Mouse (Mus musculus): ENCODE data around the gene Lipt2. TPM values are rescaled to one million over a fixed set of nuclear protein-coding genes. Genes with fewer than 3 reads are reported as not detected.

The Lipt2 gene
- 1 to 10 TPM; 4.2 to 5.8 TPM for total RNA-seq (2021)

GRCm38 (mm10) chr7:100159105-100159841, at the start of gene Lipt2:
Gene Lipt2 (plus strand): TSS chr7:100159277.
- intact Hi-C loops (cut with DNase I): loop anchor here (1.0 kb wide), 1 partner anchor 38 kb away; the partner anchor contains the start of gene Pold3
- peak; percentile 90 to 95 for DNase-seq (ENCODE audit: low spot score in 2 of 2)

DNA sequence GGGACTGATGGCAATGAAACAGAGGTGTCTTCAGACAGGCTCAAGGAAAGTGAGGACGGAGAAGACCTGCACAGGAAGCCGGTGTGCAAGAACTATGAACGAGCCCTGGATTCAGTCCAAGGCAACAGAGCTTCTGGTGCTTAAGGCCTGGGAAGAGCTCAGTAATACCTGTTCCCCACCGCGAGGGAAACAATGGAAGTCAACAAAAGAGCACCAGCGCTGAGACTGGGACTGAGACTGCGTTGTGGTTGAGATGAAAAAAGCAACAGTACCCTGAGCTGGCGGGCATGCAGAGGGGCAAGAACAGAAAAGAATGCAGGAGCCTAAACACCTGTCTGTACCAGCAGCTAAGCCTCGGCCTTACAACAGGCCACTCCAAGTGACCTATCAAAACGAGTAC, 47.6 kb upstream of the Lipt2 start:
- intact Hi-C loops (cut with DNase I): no loop called here
- DNase-seq (ENCODE audit: low spot score in 2 of 2): no peak

- intact Hi-C loops (cut with DNase I): no loop called here
Measured at GRCm38 (mm10) chr7:100113821-100114220, 45.3 kb upstream of the Lipt2 start.

GRCm38 (mm10) chr7:100114279-100114678, 44.8 kb upstream of the Lipt2 start:
- DNase-seq (ENCODE audit: low spot score in 2 of 2): no peak
- intact Hi-C loops (cut with DNase I): no loop called here

More at GRCm38 (mm10) chr7:100113821-100114220, 45.3 kb upstream of the Lipt2 start:
- peak in 1 of 2 experiments; percentile 5 for DNase-seq (ENCODE audit: low spot score in 2 of 2)

DNA sequence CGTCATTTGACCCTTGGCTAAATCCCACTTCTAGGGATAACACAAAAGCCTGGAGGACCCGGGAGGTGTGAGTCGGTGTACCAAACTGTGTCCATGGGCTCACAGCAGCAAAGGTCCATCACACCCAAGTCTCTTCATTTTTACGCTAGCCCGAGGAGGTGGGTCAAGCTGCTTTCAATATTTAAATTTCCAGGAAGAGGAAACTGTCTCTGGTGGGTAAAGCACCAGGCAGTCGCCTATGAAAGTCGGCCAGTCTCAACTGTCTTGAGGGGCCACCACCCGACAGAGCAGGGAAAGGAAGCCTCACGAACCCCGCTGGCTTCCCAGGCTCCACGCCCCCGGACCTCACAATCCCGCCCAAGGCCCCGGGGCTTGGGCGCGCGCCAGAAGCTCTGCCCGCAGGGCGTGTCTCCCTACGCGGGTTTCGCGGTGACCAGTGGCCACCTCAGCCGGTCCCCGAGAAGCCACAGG, 38.3 kb upstream of the Lipt2 start:
- DNase-seq (ENCODE audit: low spot score in 2 of 2): no peak
- intact Hi-C loops (cut with DNase I): loop anchor here (1.0 to 10.0 kb wide), 3 partner anchors 38 to 106 kb away; partner anchors contain the start of genes Lipt2 and Pgm2l1

- peak; percentile 99 to 100 for DNase-seq (ENCODE audit: low spot score in 2 of 2)
- intact Hi-C loops (cut with DNase I): loop anchor here (1.0 to 10.0 kb wide), 3 partner anchors 38 to 106 kb away; partner anchors contain the start of genes Lipt2 and Pgm2l1
Measured at GRCm38 (mm10) chr7:100121376-100121789, 37.7 kb upstream of the Lipt2 start, which contains the start of gene Pold3. Gene Pold3 (minus strand): TSS chr7:100121565.

DNA sequence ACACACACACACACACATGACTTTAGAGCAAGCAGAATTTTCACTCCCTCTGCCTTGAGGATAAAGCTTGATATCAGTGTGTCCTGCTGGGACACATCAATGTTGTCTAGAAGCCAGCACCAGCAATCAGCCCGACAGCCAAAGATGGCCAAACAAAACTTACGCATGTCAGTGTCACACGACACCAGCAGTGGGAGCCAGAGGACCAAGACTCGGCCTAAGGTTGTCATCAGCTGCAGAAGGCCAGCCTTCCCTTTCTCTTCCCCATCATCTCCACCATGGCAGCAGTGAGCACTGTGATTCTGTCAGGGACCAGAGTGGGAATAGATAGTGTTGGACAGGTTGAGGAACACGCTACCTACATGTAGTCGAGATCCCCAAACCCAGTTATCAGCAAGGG, 35.6 kb upstream of the Lipt2 start:
- DNase-seq (ENCODE audit: low spot score in 2 of 2): peak in 1 of 2 experiments; percentile 7
- intact Hi-C loops (cut with DNase I): loop anchor here (5.0 to 10.0 kb wide), 2 partner anchors 61 to 104 kb away; partner anchors contain the start of gene Pgm2l1

DNA sequence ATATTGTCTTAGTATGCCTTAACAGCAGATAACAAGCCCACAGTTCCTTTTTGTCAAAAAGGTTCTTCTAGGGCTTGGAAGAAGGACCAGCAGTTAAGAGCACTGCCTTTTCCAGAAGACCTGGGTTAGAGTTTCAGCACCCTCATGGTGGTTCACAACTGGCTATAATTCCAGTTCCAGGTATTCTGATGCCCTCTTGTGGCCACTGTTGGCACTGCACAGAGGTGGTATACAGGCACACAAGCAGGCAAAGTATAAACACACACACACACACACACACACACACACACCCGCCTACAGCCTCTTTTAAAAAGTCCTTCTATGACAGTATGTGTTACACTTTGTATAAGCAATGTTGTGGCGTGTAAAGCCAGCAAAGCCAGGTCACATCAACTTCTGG, 34.9 kb upstream of the Lipt2 start:
- intact Hi-C loops (cut with DNase I): loop anchor here (5.0 to 10.0 kb wide), 2 partner anchors 61 to 103 kb away; partner anchors contain the start of gene Pgm2l1
- no peak for DNase-seq (ENCODE audit: low spot score in 2 of 2)

DNA sequence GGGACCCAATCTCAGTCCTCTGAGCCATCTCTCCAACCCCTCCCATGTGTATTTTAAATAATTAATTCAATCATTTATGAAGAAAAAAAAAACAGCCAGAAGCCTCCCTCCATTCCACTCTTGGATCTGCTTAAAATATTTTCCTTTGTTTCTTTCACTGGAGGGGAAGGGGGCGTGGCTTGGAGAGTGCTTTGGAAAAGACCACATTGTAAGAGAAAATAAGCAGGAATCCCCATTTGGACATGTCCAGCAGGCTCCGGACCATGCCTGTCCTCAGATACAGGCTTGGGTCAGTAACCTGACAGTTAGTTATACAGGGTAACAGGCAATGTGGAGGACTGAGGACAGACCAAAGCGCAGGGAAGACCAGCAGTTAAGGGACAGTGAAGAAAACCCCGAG, 33.9 kb upstream of the Lipt2 start:
- intact Hi-C loops (cut with DNase I): loop anchor here (10.0 kb wide), 1 partner anchor 60 kb away; no protein-coding TSS in a partner anchor
- DNase-seq (ENCODE audit: low spot score in 2 of 2): no peak

- intact Hi-C loops (cut with DNase I): loop anchor here (10.0 kb wide), 1 partner anchor 58 kb away; no protein-coding TSS in a partner anchor
- DNase-seq (ENCODE audit: low spot score in 2 of 2): no peak
Measured at GRCm38 (mm10) chr7:100126514-100126913, 32.6 kb upstream of the Lipt2 start.

- no peak for DNase-seq (ENCODE audit: low spot score in 2 of 2)
- intact Hi-C loops (cut with DNase I): loop anchor here (10.0 kb wide), 1 partner anchor 56 kb away; no protein-coding TSS in a partner anchor
Measured at GRCm38 (mm10) chr7:100128262-100129041, 30.6 kb upstream of the Lipt2 start.

- no peak for DNase-seq (ENCODE audit: low spot score in 2 of 2)
- intact Hi-C loops (cut with DNase I): no loop called here
Measured at GRCm38 (mm10) chr7:100130592-100130991, 28.5 kb upstream of the Lipt2 start.

DNA sequence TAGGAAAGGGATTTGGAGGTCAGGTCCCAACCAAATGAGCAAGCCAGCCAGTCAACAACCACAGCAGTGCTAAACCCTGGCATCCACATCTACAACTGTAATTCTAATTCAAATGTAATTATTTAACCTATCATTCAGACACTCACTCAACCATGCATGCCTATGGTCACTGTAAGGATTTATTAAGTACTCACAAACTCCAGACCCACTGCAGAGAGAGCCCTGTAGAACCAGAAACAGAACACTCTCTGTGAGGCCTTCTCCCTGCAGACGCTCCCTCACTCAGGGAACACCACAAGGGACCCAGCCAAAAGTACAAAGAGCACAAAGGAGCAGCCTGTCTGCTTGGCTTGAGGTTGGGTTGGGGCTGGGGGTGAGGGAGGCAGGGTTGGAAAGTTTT, 26.7 kb upstream of the Lipt2 start:
- DNase-seq (ENCODE audit: low spot score in 2 of 2): no peak
- intact Hi-C loops (cut with DNase I): no loop called here

DNA sequence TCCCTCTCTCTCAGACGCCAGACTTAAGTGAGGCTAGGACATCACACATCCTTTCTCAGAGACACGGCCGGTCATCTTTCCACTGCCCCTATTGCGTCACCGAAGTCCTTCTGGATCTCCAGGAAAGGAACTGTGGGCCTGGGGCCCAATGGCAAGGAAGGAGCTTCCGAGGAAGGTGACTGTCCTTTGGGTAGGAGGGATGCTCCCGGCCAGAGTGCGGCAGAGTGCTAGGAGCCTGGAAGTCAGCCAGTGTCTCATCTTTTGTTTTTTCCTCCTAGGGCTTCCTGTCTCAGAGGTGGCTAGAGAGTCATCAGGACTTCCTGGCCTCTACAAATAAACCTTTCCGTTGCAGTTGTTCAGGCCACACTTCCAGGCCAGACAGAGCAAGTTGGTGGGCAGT, 22.0 kb upstream of the Lipt2 start:
- intact Hi-C loops (cut with DNase I): no loop called here
- DNase-seq (ENCODE audit: low spot score in 2 of 2): no peak

GRCm38 (mm10) chr7:100138075-100138474, 21.0 kb upstream of the Lipt2 start:
- intact Hi-C loops (cut with DNase I): no loop called here

DNA sequence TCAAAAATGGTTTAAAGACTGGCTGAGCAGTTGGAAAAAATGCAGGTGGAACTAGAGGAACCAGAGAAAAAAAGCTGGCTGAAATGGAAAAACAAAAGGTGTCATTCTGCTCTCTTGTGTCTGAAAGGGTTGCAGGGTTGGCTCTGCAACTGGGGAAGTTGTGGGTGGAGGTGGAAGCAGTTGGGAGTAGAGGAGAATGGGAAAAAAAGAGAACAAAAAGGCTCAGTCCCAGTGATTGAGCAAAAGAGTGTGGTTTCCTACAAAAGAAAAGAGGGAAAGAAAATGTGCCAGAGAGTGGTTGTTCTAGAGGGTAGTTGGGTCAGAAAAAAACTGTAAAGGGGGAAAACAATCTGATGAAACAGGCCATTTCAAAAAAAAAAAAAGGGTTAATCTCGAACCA, 18.5 kb upstream of the Lipt2 start:
- intact Hi-C loops (cut with DNase I): no loop called here

More at GRCm38 (mm10) chr7:100138075-100138474, 21.0 kb upstream of the Lipt2 start:
- DNase-seq (ENCODE audit: low spot score in 2 of 2): no peak

DNA sequence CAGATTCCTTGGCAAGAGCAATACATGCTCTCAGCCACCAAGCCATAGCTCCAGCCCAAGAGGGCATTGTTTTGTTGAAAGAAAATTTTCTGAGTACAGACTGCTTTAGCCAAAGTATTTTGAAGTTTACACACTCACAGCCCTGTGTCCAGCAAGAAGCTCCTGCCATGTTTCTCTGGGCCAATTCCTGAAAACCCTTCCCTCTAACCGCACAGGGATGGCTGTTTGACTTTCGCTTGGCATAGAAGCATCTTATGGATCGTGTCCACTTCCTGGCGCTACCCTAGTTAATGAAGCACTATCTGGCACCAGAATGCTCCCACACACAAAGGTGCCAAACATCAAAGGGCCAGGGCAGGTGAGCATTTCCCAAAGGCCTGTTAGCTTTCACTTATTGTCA, 10.5 kb upstream of the Lipt2 start:
- no peak for DNase-seq (ENCODE audit: low spot score in 2 of 2)
- intact Hi-C loops (cut with DNase I): no loop called here

More for the DNA sequence above, 18.5 kb upstream of the Lipt2 start:
- DNase-seq (ENCODE audit: low spot score in 2 of 2): no peak

DNA sequence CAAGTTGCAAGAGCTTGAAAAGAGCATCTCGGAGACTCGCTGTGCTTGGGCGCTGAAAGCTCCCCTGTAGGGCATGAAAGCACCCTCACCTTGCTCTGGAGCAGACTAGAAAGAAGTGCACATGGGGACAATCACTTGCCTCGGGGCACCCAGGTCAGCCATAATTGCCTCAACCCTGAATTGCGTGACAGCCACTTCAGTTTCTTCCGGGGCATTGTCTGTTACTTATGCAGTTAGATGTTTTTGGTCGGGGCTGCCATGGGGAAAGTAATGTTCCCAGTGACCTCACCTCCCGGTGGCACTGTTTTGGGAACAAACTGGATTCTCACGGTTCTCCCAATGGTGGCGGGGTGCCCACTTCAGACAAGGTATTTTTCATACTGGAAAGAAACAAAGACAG, 9.0 kb upstream of the Lipt2 start:
- intact Hi-C loops (cut with DNase I): no loop called here
- no peak for DNase-seq (ENCODE audit: low spot score in 2 of 2)

GRCm38 (mm10) chr7:100150626-100151025, 8.5 kb upstream of the Lipt2 start:
- intact Hi-C loops (cut with DNase I): no loop called here
- DNase-seq (ENCODE audit: low spot score in 2 of 2): no peak

- intact Hi-C loops (cut with DNase I): no loop called here
- no peak for DNase-seq (ENCODE audit: low spot score in 2 of 2)
Measured at GRCm38 (mm10) chr7:100157669-100158068, 1.4 kb upstream of the Lipt2 start.

Data from left cerebral cortex, postnatal 36 days (tissue).